Mouse (Mus musculus): ENCODE measurements at regions not wholly inside any gene's neighbourhood (a gene's known extent, or its start where the extent isn't known, plus 50 kb on each side); places are given as distances from the start of the nearest gene placed in this dataset.

- H3K27me3 ChIP-seq (ENCODE audit: control insufficient read depth, insufficient read depth, low read length) = no peaks in the 10 kb centered on the region
- H3K4me1 ChIP-seq (ENCODE audit: control insufficient read depth, insufficient read depth, low read length) = no peaks in the 10 kb centered on the region
- no peak overlapping the region for H3K27ac ChIP-seq (ENCODE audit: insufficient read depth, low read length)
- no peak for DNase-seq
- no peak overlapping the region for H3K4me3 ChIP-seq (replicated peaks; ENCODE audit: insufficient read depth, low read depth, low read length)
- WGBS = 96% methylated on average over 1 of the region's 1 CpGs
- TF ChIP-seq POLR2A (IDR thresholded peaks at IDR 0.05; ENCODE audit: borderline replicate concordance, insufficient read depth, low read length) = no peak
- no peak for TF ChIP-seq CTCF (IDR thresholded peaks at IDR 0.05; ENCODE audit: borderline replicate concordance, insufficient read depth, low read depth, low read length)
These were observed 135.0 kb upstream of the Ppfia2 start for GRCm38 (mm10) chr10:106335166-106335565.

- Histone ChIP-seq H3K4me1 (ENCODE audit: control insufficient read depth, insufficient read depth, low read length) (no peaks in the 10 kb centered on the region), H3K27me3 (ENCODE audit: control insufficient read depth, insufficient read depth, low read length) (no peaks in the 10 kb centered on the region), H3K27ac (ENCODE audit: insufficient read depth, low read length) (no peak overlapping the region), H3K4me3 (replicated peaks; ENCODE audit: insufficient read depth, low read depth, low read length) (no peak overlapping the region)
- DNase-seq = no peak
- TF ChIP-seq POLR2A (IDR thresholded peaks at IDR 0.05; ENCODE audit: borderline replicate concordance, insufficient read depth, low read length) = no peak
- no peak for TF ChIP-seq CTCF (IDR thresholded peaks at IDR 0.05; ENCODE audit: borderline replicate concordance, insufficient read depth, low read depth, low read length)
- 100% methylated on average over 1 of the region's 1 CpGs for WGBS
These were observed 118.5 kb upstream of the Ppfia2 start for GRCm38 (mm10) chr10:106351663-106352062.

- Histone ChIP-seq H3K27me3 (ENCODE audit: control insufficient read depth, insufficient read depth, low read length) (no peaks in the 10 kb centered on the region), H3K27ac (ENCODE audit: insufficient read depth, low read length) (no peak overlapping the region), H3K4me1 (ENCODE audit: control insufficient read depth, insufficient read depth, low read length) (no peaks in the 10 kb centered on the region), H3K4me3 (replicated peaks; ENCODE audit: insufficient read depth, low read depth, low read length) (no peak overlapping the region)
- peak; percentile 20 to 43 for DNase-seq
- no peak for TF ChIP-seq CTCF (IDR thresholded peaks at IDR 0.05; ENCODE audit: borderline replicate concordance, insufficient read depth, low read depth, low read length)
- no peak for TF ChIP-seq POLR2A (IDR thresholded peaks at IDR 0.05; ENCODE audit: borderline replicate concordance, insufficient read depth, low read length)
- WGBS = 38% methylated on average over 1 of the region's 1 CpGs
These were observed 94.5 kb upstream of the Ppfia2 start for GRCm38 (mm10) chr10:106375653-106376052.

DNA sequence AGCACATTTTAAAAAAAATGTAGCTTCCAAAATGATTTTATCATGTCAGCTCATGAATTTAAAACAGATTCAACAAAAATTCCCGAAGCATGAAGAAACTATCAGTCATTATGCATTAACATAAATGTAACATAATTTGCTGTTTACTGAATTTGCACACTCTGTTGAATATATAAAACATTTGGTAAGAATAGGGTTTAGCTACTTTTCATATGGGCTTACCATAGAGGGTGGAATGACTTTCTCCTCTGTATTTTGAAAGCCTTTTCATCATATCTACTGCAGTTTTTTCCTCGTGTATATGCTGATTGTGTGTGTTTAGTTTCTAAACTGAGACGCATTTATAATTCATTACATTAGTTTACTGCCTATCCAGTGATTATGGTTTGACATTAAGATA, 94.0 kb upstream of the Ppfia2 start:
- no peak for DNase-seq
- Histone ChIP-seq H3K27ac (ENCODE audit: insufficient read depth, low read length) (no peak overlapping the region), H3K4me1 (ENCODE audit: control insufficient read depth, insufficient read depth, low read length) (no peaks in the 10 kb centered on the region), H3K4me3 (replicated peaks; ENCODE audit: insufficient read depth, low read depth, low read length) (no peak overlapping the region), H3K27me3 (ENCODE audit: control insufficient read depth, insufficient read depth, low read length) (no peaks in the 10 kb centered on the region)
- 78% methylated on average over 3 of the region's 3 CpGs for WGBS
- TF ChIP-seq POLR2A (IDR thresholded peaks at IDR 0.05; ENCODE audit: borderline replicate concordance, insufficient read depth, low read length) = no peak
- no peak for TF ChIP-seq CTCF (IDR thresholded peaks at IDR 0.05; ENCODE audit: borderline replicate concordance, insufficient read depth, low read depth, low read length)

DNA sequence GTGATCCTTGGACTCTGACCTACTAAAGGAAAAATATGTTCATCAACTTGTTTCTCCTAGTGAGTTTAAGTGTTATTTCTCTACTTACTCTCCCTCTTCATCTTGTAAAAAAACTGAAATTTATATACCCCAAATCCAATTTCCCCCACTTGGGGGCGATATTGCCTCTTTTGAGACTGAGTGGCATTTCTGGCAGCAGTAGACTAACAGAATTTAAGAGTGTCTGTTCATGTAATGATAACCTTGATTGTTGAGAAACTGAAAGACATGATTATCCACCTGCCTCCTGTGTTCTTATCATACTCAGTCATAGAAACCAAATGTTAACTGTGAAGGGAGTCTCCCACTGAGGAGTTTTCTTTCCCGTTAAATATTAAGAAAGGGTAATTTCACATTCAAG, 89.5 kb upstream of the Ppfia2 start:
- no peak overlapping the region for H3K4me3 ChIP-seq (replicated peaks; ENCODE audit: insufficient read depth, low read depth, low read length)
- no peak for DNase-seq
- H3K27me3 ChIP-seq (ENCODE audit: control insufficient read depth, insufficient read depth, low read length) = no peaks in the 10 kb centered on the region
- no peak overlapping the region for H3K27ac ChIP-seq (ENCODE audit: insufficient read depth, low read length)
- H3K4me1 ChIP-seq (ENCODE audit: control insufficient read depth, insufficient read depth, low read length) = no peaks in the 10 kb centered on the region
- 70% methylated on average over 2 of the region's 2 CpGs for WGBS
- no peak for TF ChIP-seq POLR2A (IDR thresholded peaks at IDR 0.05; ENCODE audit: borderline replicate concordance, insufficient read depth, low read length)

- no peaks in the 10 kb centered on the region for H3K4me1 ChIP-seq (ENCODE audit: control insufficient read depth, insufficient read depth, low read length)
- no peak overlapping the region for H3K27ac ChIP-seq (ENCODE audit: insufficient read depth, low read length)
- H3K4me3 ChIP-seq (replicated peaks; ENCODE audit: insufficient read depth, low read depth, low read length) = no peak overlapping the region
- WGBS = 90% methylated on average over 3 of the region's 3 CpGs
- no peak for DNase-seq
- H3K27me3 ChIP-seq (ENCODE audit: control insufficient read depth, insufficient read depth, low read length) = no peaks in the 10 kb centered on the region
- TF ChIP-seq POLR2A (IDR thresholded peaks at IDR 0.05; ENCODE audit: borderline replicate concordance, insufficient read depth, low read length) (no peak), CTCF (IDR thresholded peaks at IDR 0.05; ENCODE audit: borderline replicate concordance, insufficient read depth, low read depth, low read length) (no peak)
These were observed 61.4 kb upstream of the Ppfia2 start for GRCm38 (mm10) chr10:106408705-106409104.

DNA sequence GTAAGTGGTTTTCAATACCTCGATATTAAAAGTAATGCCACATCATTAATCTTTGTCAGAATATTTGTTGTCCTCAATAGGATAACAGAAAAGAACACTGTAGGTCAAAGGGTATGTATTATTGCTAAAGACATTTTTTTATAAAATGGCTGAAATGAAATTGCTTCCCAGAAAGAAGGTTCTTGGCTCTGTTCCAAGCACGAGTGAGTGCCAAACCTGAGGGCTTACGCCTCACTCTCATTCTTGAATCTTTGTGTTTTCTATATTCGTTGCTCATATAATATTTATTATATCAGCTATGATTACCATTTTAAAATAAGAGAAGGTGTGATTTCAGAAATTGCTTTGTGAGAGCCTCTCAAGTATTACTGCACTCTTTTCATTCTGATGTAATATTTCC, 57.0 kb upstream of the Ppfia2 start:
- no peak for DNase-seq
- Histone ChIP-seq H3K27ac (ENCODE audit: insufficient read depth, low read length) (no peak overlapping the region), H3K4me1 (ENCODE audit: control insufficient read depth, insufficient read depth, low read length) (no peaks in the 10 kb centered on the region), H3K27me3 (ENCODE audit: control insufficient read depth, insufficient read depth, low read length) (no peaks in the 10 kb centered on the region), H3K4me3 (replicated peaks; ENCODE audit: insufficient read depth, low read depth, low read length) (no peak overlapping the region)
- 35% methylated on average over 4 of the region's 4 CpGs for WGBS
- TF ChIP-seq POLR2A (IDR thresholded peaks at IDR 0.05; ENCODE audit: borderline replicate concordance, insufficient read depth, low read length) = no peak
- TF ChIP-seq CTCF (IDR thresholded peaks at IDR 0.05; ENCODE audit: borderline replicate concordance, insufficient read depth, low read depth, low read length) = no peak

- TF ChIP-seq POLR2A (IDR thresholded peaks at IDR 0.05; ENCODE audit: borderline replicate concordance, insufficient read depth, low read length) (no peak), CTCF (IDR thresholded peaks at IDR 0.05; ENCODE audit: borderline replicate concordance, insufficient read depth, low read depth, low read length) (no peak)
These were observed 55.1 kb upstream of the Ppfia2 start for GRCm38 (mm10) chr10:106414990-106415389.

More at GRCm38 (mm10) chr10:106414990-106415389, 55.1 kb upstream of the Ppfia2 start:
- no peaks in the 10 kb centered on the region for H3K4me1 ChIP-seq (ENCODE audit: control insufficient read depth, insufficient read depth, low read length)
- H3K4me3 ChIP-seq (replicated peaks; ENCODE audit: insufficient read depth, low read depth, low read length) = no peak overlapping the region
- H3K27me3 ChIP-seq (ENCODE audit: control insufficient read depth, insufficient read depth, low read length) = no peaks in the 10 kb centered on the region
- no peak for DNase-seq
- 90% methylated on average over 1 of the region's 1 CpGs for WGBS
- no peak overlapping the region for H3K27ac ChIP-seq (ENCODE audit: insufficient read depth, low read length)
